Mouse (Mus musculus): ENCODE measurements at regions not wholly inside any gene's neighbourhood (a gene's known extent, or its start where the extent isn't known, plus 50 kb on each side); places are given as distances from the start of the nearest gene placed in this dataset.

DNA sequence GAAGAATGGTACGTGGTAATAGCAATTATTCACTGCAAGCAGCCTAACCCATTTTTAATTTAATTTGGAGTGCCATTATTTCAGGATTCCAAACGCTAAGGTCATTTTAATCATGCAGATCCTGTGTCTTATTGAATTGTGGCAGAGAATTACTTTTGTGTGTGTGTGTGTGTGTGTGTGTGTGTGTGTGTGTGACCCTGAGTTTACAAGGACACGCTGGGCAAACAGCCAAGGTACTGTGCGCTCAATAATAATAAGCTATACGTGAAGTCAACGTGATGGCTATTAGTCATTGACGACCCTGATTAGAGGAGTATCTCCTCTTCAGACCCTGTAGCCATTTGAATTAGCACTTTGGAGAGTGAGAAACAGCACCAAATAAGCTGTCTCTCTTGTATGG, 144.1 kb downstream of the Klf7 start:
- no peak for TF ChIP-seq GATA4 (IDR thresholded peaks at IDR 0.05; ENCODE audit: insufficient replicate concordance, low read length)

GRCm38 (mm10) chr1:63977302-63977888, 144.7 kb downstream of the Klf7 start:
- TF ChIP-seq GATA4 (IDR thresholded peaks at IDR 0.05; ENCODE audit: insufficient replicate concordance, low read length), result no peak

- TF ChIP-seq GATA4 (IDR thresholded peaks at IDR 0.05; ENCODE audit: insufficient replicate concordance, low read length), result no peak
These were observed 145.2 kb downstream of the Klf7 start for GRCm38 (mm10) chr1:63976862-63977261.

- TF ChIP-seq GATA4 (IDR thresholded peaks at IDR 0.05; ENCODE audit: insufficient replicate concordance, low read length), result no peak
These were observed 154.2 kb downstream of the Klf7 start for GRCm38 (mm10) chr1:63967849-63968248.

DNA sequence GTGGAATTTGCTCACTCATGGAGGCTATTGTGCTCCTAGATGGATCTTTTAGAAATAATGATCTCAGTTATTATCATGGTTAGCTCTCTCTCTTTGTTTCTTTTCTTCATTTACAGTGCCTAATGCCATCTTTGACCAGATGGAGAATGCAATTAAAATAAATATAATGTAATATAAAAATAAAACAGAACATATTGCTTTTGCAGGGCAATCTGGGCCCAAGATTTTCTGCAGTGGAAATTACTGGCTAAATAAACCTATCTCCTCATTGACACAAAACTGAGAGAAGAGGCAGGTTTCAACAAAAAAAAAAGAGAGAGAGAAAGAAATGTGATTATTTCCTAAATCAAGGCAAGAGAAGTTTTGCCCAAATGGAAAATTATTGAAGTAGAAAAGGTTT, 156.6 kb downstream of the Klf7 start:
- TF ChIP-seq GATA4 (IDR thresholded peaks at IDR 0.05; ENCODE audit: insufficient replicate concordance, low read length), result no peak

DNA sequence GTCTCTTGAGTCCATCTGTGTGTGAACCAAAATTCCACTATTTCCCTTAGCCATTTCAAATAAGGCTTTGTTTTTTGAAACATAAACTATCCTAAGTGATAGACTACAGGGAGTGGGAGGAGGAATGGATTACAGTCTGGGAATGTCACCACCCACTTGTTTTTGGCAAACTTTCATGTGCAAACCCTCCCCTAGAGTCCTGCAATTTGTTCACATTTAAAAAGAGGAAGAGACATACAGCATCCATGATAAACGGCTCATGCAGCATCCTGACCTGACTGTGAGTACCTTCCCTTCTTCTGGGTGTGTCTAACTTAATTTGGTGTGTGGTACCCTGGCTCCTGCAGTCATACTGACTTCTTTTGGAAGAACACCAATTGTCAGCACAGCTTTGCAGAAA, 157.6 kb downstream of the Klf7 start:
- TF ChIP-seq GATA4 (IDR thresholded peaks at IDR 0.05; ENCODE audit: insufficient replicate concordance, low read length), result no peak

DNA sequence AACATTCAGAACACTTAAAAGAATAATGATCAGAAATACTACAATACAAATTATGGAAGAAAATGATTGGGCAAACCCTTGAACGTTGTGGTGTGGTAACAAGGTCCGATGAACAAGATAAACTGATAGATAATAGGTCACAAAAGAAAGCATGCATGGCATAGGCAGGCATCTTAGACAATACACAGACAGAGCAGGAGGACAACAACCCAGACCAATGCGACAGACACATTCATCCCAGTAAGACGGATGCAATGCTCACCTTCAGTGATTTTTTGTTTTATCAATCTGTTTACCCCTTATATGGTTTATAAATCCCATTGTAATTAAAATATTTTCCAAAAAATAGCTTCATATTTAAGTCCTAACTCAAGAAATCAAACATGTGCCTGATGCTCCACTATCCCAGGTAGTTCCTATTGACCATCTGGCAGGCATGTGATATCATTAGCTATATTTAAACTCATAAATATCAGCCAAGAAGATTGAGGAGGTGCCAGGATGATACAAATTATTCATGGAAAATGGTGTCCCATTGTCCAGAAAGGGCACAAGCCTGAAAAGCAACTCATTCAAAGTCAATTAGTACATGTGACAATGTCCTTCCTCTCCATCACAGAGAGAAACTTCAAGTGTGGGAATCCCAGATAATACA, 166.3 kb downstream of the Klf7 start:
- no peak for TF ChIP-seq GATA4 (IDR thresholded peaks at IDR 0.05; ENCODE audit: insufficient replicate concordance, low read length)

- no peak for TF ChIP-seq GATA4 (IDR thresholded peaks at IDR 0.05; ENCODE audit: insufficient replicate concordance, low read length)
These were observed 167.1 kb downstream of the Klf7 start for GRCm38 (mm10) chr1:63954876-63955513.

DNA sequence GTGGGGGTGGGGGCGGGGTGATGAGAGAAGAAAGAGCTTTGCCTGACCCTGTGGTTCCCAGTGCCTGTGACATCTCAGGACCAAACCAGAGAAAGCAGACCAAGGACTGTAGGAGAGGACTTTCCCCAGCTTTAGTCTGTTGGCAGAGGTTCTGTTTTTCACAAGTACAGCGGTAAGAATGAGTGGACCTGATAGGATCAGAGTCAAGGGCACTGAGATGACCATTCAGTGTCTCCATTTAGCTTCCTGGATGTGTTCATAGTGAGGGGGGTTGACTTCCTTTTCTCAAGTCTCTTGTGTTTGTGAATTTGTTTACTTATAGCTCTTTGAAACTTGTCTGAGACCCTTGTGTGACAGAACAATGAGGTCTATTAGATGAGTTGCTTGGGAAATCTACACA, 167.9 kb downstream of the Klf7 start:
- no peak for TF ChIP-seq GATA4 (IDR thresholded peaks at IDR 0.05; ENCODE audit: insufficient replicate concordance, low read length)

DNA sequence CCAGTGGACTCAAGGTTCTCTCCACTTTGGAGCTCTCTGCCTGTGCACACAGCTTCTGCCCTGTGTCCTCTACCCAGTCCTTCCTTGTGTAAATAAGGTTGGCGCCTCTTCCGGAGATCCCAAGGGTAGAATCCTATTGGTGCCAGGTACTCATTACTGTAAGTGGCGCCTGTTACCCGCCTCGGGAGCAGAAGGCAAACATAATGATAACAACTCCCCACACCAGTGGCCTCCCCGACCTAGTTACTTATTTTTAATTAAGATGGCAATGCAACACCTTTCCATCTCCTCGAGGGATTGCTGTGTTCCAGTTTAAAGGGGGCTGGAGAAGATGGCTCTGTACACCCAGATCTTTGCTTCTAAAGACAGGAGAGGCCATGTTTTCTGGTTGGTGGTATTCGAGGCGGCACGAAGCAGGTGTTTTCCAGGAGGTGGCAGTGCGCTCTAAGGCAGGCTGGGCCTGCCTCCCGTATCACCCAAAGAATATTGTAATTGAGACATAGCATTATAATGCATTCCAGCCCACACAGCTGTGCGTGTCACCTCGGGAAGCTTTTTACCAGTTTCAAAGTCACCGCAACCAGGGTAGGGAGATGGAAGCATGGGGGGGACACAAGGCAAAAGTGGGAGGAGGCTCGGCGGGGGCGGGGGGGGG, 168.7 kb downstream of the Klf7 start:
- no peak for TF ChIP-seq GATA4 (IDR thresholded peaks at IDR 0.05; ENCODE audit: insufficient replicate concordance, low read length)

- peak; percentile 89; the same call in 1 of the 2 replicates for TF ChIP-seq GATA4 (IDR thresholded peaks at IDR 0.05; ENCODE audit: insufficient replicate concordance, low read length)
These were observed 170.4 kb downstream of the Klf7 start for GRCm38 (mm10) chr1:63951663-63952062.

GRCm38 (mm10) chr1:63947278-63947677, 174.8 kb downstream of the Klf7 start:
- TF ChIP-seq GATA4 (IDR thresholded peaks at IDR 0.05; ENCODE audit: insufficient replicate concordance, low read length), result no peak

- TF ChIP-seq GATA4 (IDR thresholded peaks at IDR 0.05; ENCODE audit: insufficient replicate concordance, low read length), result no peak
These were observed 175.2 kb downstream of the Klf7 start for GRCm38 (mm10) chr1:63946834-63947233.

GRCm38 (mm10) chr1:63944786-63945185, 175.7 kb upstream of the 4933402D24Rik start:
- TF ChIP-seq GATA4 (IDR thresholded peaks at IDR 0.05; ENCODE audit: insufficient replicate concordance, low read length), result no peak

- TF ChIP-seq GATA4 (IDR thresholded peaks at IDR 0.05; ENCODE audit: insufficient replicate concordance, low read length), result no peak
These were observed 169.3 kb upstream of the 4933402D24Rik start for GRCm38 (mm10) chr1:63938416-63938815.

GRCm38 (mm10) chr1:63937480-63937879, 168.4 kb upstream of the 4933402D24Rik start:
- no peak for TF ChIP-seq GATA4 (IDR thresholded peaks at IDR 0.05; ENCODE audit: insufficient replicate concordance, low read length)
